Mouse (Mus musculus) splenic B cell, adult 2 months (primary cell): ENCODE data around the gene Slc1a3.

Experiments
- DNase-seq: peaks from one replicate; pipeline ENCODE4 v3.0.0-alpha.2; 2011; ENCODE audit warnings: low read depth, low spot score
- H3K27me3 ChIP-seq: 2 replicates; pipeline ENCODE4 v1.6.1; 2012; ENCODE audit warnings: mild to moderate bottlenecking, low read length, moderate library complexity, mixed read lengths; ENCODE audit not compliant: control insufficient read depth, poor library complexity, insufficient read depth, severe bottlenecking
- H3K36me3 ChIP-seq: 2 replicates; pipeline ENCODE4 v1.6.1; 2012; ENCODE audit warnings: mild to moderate bottlenecking, low read length, moderate library complexity, mixed read lengths; ENCODE audit not compliant: control insufficient read depth, poor library complexity, insufficient read depth, severe bottlenecking

Gene Slc1a3

DNA sequence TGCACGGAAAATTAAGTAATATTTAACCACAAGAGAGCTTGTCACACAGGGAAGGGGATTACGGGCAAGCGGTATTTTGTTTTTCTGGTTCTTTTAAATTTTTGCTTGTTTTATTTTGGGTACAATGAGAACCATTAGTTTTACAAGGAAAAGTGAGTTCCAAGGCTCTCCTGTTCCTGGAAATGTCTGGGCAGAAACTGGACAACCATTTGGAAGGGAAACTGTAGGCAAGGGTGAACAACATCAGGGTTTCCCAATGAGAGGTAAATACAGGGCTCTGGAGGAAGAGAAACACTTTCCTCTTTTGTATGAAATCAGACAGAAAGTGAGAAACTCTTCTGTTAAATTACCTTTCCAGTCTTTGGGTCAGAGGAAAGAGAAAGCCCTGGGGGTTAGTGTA, 27.7 kb downstream of the Slc1a3 start:
- Histone ChIP-seq H3K27me3 (no peaks in the 10 kb centered on the region), H3K36me3 (no peaks in the 10 kb centered on the region)
- DNase-seq = no peak

DNA sequence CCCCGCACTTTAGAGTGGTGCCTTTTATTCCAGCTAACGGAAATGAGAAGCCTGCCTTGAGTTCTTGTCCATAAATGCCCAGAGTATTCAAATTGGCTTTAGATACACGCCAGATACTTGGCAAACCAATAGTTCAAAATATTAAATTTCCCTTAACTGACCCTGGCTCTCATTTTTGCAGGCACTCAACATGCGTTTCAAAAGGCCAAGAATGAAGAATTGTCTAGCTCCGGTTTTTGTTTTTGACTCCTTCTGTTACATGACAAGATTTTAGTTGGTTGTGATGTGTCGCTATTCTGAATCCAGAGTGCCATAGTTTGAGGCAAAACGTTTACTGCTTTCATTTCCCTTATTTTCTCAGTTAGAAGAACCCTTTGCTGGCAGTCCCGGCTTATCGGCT, 28.1 kb downstream of the Slc1a3 start:
- Histone ChIP-seq H3K27me3 (no peaks in the 10 kb centered on the region), H3K36me3 (no peaks in the 10 kb centered on the region)
- no peak for DNase-seq

- Histone ChIP-seq H3K36me3 (no peaks in the 10 kb centered on the region), H3K27me3 (no peaks in the 10 kb centered on the region)
- DNase-seq = no peak
Observed at GRCm38 (mm10) chr15:8681971-8682370, 28.6 kb downstream of the Slc1a3 start.

DNA sequence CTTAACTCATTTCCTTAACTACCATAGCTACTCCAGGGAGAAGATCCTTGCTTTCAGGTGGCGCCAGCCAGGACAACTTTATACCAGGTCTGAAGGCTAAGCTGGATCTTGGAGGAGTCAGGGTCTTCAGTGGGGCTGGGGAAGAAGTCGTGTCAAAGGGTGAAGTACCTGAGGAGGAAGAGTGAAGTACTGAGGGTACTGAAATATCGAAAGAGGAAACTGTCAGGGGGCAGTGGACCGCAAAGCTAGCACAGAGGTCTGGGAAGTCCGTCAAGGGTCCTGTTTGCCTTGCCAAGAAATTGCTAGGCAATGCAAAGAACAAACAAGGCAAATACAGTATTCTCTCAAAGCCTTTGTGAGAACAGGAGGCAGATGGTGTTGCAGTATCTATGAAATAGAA, 29.6 kb downstream of the Slc1a3 start:
- H3K27me3 ChIP-seq = no peaks in the 10 kb centered on the region
- H3K36me3 ChIP-seq = no peaks in the 10 kb centered on the region
- no peak for DNase-seq

GRCm38 (mm10) chr15:8676959-8677358, 33.6 kb downstream of the Slc1a3 start:
- Histone ChIP-seq H3K27me3 (no peaks in the 10 kb centered on the region), H3K36me3 (no peaks in the 10 kb centered on the region)
- DNase-seq = no peak

DNA sequence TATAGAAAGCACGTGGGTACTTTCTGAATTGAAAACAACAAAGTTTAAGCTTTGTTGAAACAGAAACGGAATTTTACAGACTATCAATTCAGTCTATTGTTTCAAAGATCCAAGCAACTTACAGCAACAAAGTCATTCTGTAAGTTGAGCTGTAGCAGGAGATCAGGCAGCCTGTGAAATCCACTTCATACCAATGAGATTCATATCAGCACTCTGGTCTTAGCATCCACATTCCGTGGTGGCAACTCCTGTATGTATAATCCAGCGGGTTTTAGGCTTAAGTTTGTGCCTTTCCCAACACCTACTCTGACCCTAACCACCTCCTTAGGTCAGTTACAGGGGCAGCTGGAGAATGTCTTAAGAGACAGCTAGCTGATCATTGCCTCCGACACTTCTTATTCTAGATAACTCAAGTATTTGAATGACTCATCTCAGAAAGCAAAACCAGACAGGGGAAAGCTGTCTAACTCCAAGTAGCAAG, 34.3 kb downstream of the Slc1a3 start:
- Histone ChIP-seq H3K27me3 (no peaks in the 10 kb centered on the region), H3K36me3 (no peaks in the 10 kb centered on the region)
- no peak for DNase-seq

GRCm38 (mm10) chr15:8675616-8676015, 34.9 kb downstream of the Slc1a3 start:
- H3K27me3 ChIP-seq = no peaks in the 10 kb centered on the region
- H3K36me3 ChIP-seq = no peaks in the 10 kb centered on the region
- DNase-seq = no peak

DNA sequence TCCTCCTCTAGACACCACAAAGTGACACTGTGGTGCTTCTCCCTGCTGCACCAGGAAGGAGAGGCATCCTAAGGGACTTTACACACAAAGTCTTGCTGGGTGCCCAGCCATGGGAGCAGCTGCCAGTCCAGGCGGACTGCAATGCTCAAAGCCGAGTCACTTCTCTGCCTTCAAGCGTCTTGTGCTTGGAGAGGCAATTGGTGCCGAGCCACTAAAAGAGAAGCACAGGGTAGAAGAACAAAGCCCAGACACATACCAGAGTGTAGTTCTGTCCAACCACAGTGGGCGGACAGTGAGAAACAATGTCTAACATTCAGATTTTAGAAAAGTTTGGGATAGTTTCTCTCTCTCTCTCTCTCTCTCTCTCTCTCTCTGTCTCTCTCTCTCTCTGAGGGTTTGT, 38.0 kb downstream of the Slc1a3 start:
- no peak for DNase-seq
- Histone ChIP-seq H3K36me3 (no peaks in the 10 kb centered on the region), H3K27me3 (no peaks in the 10 kb centered on the region)

DNA sequence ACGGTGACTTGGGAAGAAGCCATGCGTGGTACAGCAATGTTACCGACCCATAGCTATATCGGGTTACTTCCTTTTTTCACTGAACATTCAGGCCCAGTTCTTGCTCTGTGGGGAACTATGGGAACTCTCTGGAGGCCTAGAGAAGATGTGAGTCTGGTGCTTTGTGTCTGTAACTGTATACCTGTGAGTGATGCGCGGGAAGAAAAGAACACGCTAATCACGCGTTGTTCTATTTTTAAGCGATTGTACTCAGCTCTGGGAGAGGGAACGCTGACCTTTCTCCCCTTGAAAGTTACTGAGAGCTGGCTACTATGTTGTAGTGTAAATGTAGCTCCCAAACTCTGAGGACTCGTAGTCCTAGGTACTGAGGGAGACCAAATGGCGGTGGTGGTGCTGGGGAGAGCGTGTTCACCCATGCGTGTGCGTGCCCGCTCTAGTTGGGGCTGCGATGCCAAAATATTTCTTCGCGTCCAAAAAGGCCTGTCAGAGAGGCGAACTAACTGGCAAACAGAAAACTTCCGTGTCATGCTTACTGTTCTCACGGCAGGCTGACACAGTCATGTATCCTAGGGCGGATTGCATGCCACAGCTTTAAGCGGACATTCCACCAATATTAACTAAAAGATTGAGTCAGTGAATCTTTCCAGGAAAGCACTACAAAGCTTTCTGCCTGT, 42.6 kb downstream of the Slc1a3 start:
- no peaks in the 10 kb centered on the region for H3K36me3 ChIP-seq
- H3K27me3 ChIP-seq = no peaks in the 10 kb centered on the region
- DNase-seq = no peak

GRCm38 (mm10) chr15:8665675-8666350, 44.8 kb downstream of the Slc1a3 start:
- no peaks in the 10 kb centered on the region for H3K27me3 ChIP-seq
- no peak for DNase-seq
- H3K36me3 ChIP-seq = no peaks in the 10 kb centered on the region

DNA sequence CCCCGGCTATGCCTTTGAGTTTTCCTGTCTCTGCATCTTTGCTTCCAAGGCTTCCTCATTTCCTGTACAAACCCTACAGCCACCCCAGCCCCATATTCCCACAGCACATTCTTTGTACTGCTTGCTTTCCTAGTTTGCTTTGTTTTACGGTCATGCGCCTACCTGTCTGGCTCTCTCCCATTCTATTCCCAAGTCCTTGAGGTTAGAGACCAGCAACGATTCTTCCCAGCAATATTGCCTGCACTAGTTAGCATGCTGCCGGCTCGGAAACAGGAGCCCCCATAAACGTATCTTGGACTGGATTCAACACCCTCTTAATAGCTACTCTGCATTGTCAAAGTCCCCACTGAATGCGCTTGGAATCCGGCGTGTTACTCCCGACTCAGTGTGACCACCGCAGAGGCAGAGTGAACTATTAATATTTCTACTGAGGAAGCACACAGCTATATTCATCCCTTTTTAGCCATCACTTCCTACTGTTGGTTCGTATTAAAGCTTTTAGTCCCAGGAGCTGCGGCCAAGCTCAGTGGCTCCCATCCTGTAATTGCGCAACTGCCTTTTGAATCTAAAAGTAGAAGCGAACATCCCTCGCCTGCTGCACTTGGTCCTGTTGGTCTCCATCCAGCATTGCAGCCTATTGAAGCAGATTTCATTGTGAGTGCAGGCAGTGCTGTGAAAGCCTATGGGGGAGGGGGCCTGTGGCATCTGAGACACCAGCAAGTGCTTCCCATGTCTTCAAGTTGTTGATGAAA, 47.0 kb downstream of the Slc1a3 start:
- no peak for DNase-seq
- no peaks in the 10 kb centered on the region for H3K27me3 ChIP-seq

DNA sequence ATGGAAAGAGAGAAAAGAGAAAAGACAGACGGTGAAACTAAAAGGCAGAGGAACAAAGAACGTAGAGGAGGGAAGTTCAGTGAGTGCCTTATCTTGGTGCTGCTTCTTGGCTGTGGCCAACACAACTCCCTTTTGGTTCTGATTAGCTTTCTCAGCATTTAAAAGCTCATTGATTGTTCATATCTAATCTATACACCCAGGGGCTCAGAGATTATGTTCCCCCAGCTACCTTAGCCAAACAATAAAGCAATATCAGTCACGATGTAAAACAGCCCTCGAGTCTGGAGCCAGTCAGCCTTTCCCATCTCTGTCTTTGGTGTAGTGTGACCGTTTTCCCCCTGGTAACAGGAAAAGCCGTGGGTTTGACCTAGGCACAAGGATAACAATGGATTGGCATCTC, 48.7 kb downstream of the Slc1a3 start:
- no peaks in the 10 kb centered on the region for H3K36me3 ChIP-seq
- no peaks in the 10 kb centered on the region for H3K27me3 ChIP-seq
- no peak for DNase-seq

More for the DNA sequence above, 47.0 kb downstream of the Slc1a3 start:
- no peaks in the 10 kb centered on the region for H3K36me3 ChIP-seq

- H3K36me3 ChIP-seq = no peaks in the 10 kb centered on the region
- no peaks in the 10 kb centered on the region for H3K27me3 ChIP-seq
- no peak for DNase-seq
Observed at GRCm38 (mm10) chr15:8659977-8660376, 50.6 kb downstream of the Slc1a3 start.

GRCm38 (mm10) chr15:8659483-8659971, 51.0 kb downstream of the Slc1a3 start:
- H3K36me3 ChIP-seq = no peaks in the 10 kb centered on the region
- H3K27me3 ChIP-seq = no peaks in the 10 kb centered on the region
- DNase-seq = no peak
